Mouse (Mus musculus) limb, embryonic 15.5 days (tissue): ENCODE measurements around the gene Gm10322. TPM values are rescaled to one million over a fixed set of nuclear protein-coding genes. Genes with fewer than 3 reads are reported as not detected.

ENCODE experiments used
- polyA plus RNA-seq: library from polyadenylated mRNA; unstranded; fragments of >200 nt; fragmentation: Nextera tagmentation; extraction: Ambion mirVana; gene quantifications from 2 replicates; pipeline ENCODE4 v1.2.1, GENCODE M21; 2015

The Gm10322 gene
- polyA plus RNA-seq, 1 experiment from 2014 or later = not detected

Other genes starting within 250 kb of the Gm10322 start
- gene Gm10273, start 220.4 kb upstream of the Gm10322 start, polyA plus RNA-seq = 2.0 and 7.8 TPM in 2 replicates
- 0.27 TPM in 1 of 2 replicates, not detected in the other for gene Pla2g12b, start 212.4 kb upstream of the Gm10322 start, polyA plus RNA-seq
- 0.79 and 1.2 TPM in 2 replicates for gene Oit3, start 174.3 kb upstream of the Gm10322 start, polyA plus RNA-seq
- gene Mcu, start 629 bp downstream of the Gm10322 start, polyA plus RNA-seq = 53.4 and 57.1 TPM in 2 replicates
- gene Micu1, start 86.4 kb downstream of the Gm10322 start, polyA plus RNA-seq = 84.2 and 96.4 TPM in 2 replicates